Mouse (Mus musculus) ZHBTc4 (cell line): ENCODE results near the gene 1700013F07Rik.
A peak's percentile ranks its signal among the peaks of the same experiment; 100 is the strongest.
"Not testable (repeated sequence)": the region's sequence is repeated elsewhere in the genome, so short reads cannot be mapped to it uniquely, and the experiment has no call there.

ENCODE experiments used
- DNase-seq: peaks from one replicate; pipeline ENCODE4 v3.0.0-alpha.2; 2011; ENCODE audit warnings: low read depth, low spot score

1700013F07Rik gene

DNA sequence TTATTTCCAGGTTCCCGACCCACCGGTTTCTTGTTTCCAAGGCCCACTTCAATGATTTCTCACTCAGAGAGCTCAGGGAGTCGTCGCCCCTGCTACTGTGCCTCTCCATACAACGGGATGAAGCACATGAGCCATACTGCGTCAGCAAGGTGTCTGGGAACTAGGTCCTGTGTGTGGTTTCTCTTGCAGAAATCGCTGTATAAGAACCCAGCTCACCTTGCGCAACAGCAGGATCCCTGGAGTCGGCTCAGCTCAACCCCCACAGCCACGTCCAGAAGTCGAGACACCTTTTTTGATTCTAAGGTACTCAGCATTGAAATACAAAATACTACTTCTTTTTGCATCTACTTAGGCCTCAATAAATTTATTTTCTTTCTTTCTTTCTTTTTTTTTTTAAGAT, 8.3 kb downstream of the 1700013F07Rik start:
- no peak for DNase-seq

DNA sequence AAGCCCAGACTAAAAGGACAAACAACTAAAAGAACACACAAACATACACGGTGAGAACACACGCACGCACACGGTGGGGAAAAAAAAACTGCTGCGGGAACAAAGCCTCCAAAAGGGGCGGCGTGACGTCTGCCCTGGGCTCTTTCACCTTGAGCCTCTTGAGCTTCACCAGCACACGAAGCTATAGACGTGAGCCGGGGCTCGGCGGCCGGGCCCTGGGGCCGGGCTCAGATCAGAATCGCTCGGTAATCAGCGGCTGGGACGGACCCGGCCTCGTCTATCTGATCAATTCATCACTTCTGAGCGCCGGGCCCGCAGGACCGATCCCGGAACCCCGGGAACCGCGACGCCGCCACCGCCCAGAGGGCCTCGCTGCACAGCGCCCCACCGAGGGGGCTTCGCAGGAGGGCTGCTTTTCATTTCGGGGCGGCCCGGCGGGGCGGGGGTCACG, 20.2 kb downstream of the 1700013F07Rik start:
- peak; percentile 74 for DNase-seq

DNA sequence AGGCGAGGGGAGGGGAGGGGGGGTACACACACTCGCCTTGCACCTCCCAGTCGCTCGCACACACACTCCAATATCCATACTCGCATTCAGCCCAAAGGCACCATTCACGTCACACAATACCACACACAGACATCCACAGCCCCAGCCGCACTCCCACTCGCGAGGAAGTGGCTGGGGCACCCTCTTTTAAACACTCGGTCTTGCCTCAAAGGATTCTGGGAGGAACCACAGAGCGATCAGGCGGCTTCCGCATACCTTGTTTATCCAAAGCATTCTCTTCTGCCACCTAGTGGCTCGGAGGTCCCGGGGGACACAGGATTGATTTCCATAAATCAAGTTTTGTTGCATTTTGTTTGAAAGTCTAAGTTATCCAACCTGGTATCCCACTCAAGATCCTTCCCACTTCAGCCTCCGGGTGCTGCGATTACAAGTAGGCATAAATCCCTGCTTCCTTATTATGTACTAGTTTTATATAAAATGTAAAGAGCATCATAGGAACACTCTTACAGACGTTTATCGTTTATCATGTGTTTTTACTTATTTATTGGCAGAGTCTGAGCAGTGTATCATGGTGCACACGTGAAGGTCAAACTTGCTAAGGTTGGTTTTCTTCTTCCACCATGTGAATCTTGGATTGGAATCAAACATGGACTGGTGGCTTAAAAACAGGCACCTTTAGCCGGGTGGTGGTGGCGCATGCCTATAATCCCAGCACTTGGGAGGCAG, 20.8 kb downstream of the 1700013F07Rik start:
- peak; percentile 97 for DNase-seq

DNA sequence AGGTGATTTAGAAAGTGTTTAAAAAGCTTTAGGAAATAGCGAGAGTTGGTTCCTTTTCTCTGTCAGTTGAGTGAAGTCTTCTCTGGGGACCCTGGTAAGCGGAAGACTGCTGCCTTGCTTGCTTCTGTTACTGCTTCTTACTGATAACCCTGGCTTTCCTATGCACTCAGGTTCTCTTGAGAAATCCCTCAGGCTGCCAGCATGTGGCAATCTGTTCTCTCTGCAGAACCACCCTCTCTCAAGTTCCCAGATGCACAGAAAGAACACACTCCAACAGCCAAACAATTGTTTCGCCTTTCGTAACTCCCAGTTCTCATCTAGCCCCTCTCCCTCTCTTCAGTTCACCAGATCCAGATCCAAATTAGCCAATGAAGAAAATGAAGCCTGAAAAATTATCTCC, 23.9 kb downstream of the 1700013F07Rik start:
- no peak for DNase-seq

DNA sequence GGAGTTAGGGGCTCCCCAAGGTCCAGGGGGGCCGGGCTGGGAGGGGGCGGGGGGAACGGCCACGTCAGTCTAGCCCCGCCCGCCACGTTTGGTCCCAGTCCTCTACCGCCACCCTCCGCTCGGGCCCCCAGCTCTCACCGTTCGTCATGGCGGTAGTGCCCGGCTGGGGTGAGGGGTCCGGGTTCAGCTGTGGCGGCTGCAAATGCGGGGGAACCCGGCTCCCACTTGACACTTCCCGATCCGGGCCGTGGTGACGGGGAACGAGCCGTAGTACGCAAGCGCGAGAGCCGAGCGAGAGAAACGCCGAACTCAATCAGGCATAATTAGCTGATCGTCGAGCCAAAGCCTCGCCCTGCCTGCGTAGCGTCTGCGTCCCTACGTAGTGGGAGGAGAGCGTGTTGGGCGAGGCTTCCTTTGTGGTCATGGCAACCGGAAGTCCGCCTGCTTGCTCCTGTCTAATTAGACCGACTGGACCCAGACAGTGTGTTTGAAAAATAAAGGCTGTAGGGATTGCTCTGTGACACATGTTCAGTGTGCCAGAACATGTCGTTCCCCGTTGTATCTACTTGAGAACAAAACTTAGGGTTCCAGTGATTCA, 28.3 kb downstream of the 1700013F07Rik start, which contains the start of gene Tmem167b:
Tmem167b (minus strand) TSS at position 334 of the 598 bp plus-strand sequence.
- DNase-seq, result peak; percentile 99

DNA sequence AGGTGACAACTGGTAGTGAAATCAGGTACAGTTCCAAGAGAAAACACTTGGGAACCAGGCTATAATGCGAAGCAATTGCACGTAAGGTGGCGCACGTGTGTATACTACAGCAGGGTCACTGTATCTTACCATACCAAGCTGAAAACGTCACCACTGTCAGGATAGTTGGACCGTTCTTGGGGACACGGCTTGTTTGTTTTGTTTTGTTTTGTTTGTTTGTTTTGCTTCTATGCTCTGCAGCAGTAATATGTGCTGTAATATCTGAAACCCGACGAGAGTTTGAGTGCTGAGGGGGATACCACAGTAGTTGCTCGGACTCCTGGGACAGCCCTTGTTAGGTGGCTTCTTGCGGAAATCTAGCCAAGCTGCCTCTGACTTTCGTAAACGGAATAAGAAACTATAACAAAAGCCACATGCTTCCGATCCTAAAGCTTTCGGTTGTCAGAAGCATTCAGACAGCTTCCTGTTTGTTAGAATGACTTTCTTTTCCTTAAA, 28.9 kb downstream of the 1700013F07Rik start:
- no peak for DNase-seq

DNA sequence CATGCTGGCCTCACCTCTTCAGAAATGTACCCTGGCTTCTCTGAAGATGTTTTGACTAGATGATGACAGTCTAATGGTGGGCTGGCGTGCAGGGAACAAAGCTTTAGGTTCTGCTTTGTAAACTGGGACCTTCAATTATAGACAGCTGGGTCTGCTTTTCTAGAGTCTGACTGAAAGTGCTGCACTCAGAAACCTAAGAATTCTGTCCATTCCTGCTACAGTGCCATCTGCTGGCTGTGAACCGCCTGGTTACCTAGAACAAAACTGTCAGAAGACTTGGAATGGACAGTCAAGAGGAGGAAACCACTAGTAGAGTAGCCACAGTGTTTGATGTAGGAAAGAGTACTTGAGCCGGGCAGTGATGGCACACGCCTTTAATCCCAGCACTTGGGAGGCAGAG, 29.4 kb downstream of the 1700013F07Rik start:
- DNase-seq, result peak; percentile 87

DNA sequence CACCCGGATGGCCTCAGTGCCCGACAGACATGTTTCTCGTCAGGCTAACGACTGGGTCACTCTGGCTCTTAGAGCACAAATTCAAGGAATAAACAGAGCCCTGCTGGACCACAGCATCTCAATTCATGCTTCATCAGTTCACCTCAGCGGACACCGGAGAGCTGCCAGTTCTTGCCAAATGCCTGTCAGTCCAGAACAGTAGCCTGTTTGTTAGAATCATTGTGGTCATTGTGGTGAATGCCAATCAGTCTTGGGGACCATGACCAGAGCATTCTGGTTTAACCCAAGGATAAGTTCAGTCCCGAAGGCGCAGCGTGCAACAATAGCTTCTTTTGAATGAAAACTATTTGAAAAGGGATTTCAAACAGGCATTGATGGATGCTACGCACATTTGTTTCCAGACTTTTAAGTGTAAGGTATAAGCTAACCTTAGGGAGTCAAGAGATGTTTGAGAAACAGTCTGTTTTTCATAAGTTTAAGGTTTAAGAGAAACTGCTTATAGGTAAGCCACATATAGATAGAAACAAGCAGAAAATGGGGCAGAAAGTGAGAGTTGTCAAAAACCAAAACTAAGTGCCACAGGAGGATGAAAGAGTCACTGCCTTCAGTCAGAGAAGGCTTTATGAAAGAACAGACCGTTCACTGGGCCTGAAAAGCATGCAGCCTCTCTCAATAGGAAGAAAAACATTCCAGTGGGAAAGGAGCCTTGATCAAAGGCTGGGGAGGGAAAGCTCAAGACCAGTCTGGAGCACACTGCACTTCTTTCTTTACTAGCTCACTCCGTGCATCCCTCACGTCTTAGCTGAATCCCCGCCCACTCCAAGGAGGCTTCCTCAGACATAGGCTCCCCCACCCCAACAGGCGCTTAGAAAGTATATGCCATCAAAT, 34.3 kb downstream of the 1700013F07Rik start:
- DNase-seq, result peak; percentile 36

DNA sequence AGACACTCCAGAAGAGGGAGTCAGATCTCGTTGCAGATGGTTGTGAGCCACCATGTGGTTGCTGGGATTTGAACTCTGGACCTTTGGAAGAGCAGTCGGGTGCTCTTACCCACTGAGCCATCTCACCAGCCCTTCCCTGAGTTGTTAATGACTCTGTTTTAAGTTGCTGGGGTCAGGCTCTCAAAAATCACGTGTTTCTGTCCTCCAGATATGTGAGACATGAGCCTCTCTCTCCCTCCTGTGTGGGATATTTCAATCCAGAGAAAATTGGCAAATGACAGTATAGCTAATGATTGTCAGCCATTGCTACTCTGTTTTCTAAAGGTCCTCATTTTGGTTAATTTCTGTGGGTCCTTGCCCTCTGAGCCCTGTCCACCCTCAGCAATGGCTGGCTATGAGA, 35.7 kb downstream of the 1700013F07Rik start:
- not testable (repeated sequence) for DNase-seq

DNA sequence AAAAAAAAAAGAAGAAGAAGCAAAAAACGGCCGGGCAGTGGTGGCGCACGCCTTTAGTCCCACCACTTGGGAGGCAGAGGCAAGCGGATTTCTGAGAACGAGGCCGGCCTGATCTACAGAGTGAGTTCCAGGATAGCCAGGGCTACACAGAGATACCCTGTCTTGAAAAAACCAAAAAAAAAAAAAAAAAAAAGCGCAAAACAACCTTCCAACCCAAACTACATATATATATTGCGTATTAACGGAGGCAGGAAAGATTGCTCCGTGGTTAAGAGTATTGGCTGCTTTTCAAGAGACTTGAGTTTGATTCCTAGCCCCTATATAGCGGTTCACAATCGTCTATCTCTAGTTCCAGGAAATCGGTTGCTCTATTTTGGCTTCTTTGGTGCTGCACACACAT, 36.9 kb downstream of the 1700013F07Rik start:
- DNase-seq, result no peak

DNA sequence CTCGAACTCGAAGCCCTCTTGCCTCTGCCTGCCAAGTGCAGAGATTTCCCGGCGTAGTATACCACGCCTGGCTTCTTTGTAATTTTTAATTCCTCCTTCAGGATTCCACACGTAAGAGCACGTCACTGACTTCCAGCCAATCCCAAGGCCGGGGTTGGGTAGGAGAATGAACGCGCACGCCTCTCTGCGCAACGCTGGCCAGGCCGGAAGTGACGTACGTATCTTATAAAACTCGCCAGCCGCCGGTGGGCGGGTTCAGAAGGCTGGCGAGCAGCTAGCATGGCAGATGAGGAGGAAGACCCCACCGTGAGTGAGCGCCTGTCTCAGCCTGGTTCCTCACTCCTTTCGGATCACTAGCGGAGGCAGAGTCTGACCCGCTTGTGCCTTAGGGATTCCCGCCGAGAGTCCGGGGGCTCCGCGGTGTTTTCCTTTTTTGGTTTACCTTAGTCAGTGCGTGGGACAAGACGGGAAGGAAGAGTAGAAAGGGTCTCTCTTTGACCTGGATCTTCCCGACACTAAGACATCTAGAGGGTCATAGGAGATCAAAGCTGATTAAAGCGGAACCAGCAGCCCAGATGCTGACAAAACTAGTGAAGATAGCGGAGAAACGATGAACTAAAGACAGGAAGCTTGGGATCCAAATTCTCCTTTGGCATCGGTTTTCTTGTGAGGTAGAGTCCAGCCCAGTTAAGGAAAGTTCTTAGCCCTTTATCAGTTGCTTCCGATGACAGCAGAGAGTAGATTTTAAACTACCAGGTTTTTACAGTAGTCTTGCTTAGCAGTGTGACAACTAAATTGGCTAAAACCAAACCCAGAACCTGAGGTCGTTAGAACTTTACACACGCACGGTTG, 37.7 kb downstream of the 1700013F07Rik start, which contains the start of gene Taf13:
Taf13 (plus strand) TSS at position 256 of the 852 bp plus-strand sequence.
- peak; percentile 98 for DNase-seq

DNA sequence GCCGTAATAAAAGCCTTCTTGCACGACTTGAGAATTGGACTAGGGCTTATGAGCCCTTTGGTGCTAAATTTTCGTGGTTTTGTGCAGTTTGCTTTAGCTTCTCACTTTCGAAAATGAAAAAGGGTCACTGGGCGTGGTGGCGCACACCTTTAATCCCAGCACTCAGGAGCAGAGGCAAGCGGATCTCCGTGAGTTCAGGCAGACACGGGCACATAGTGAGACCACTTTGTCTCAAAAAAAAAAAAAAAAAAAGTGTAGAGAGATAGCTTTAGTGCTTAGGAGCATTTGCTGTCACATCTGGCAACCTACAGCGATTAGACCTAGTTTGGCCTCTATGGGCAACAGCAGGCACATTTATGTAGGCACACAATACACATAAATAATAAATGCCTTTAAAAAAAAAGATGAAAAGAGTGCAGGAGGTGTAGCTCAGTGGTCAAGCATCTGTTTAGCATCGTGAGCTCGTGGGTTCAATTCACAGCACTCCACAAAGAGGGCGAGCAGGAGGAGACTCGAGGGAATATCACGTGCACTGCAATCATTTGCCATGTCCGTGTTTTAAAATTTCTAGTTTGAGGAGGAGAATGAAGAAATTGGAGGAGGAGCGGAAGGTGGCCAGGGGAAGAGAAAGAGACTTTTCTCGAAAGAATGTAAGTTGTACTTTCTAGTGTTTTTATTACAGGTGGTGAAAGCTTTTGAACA, 38.5 kb downstream of the 1700013F07Rik start:
- no peak for DNase-seq

DNA sequence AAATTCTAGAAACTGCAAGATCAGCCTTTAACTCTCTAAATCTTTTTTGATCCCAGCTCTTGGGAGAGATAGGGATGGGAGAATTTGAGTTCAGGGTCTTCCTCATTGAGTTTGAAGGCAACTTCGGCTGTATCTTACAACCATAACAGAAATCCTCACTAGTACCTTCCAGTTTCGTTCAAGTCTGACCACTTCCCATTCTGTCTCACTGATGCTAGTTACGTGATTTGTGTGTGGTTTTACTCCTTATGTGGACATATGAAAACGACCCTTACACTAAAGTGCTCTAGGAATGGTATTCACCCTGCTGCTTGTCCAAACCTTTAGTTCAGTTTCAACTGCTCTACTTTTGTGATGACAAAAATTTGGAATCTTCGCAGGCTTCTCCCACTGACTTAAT, 40.1 kb downstream of the 1700013F07Rik start:
- no peak for DNase-seq

DNA sequence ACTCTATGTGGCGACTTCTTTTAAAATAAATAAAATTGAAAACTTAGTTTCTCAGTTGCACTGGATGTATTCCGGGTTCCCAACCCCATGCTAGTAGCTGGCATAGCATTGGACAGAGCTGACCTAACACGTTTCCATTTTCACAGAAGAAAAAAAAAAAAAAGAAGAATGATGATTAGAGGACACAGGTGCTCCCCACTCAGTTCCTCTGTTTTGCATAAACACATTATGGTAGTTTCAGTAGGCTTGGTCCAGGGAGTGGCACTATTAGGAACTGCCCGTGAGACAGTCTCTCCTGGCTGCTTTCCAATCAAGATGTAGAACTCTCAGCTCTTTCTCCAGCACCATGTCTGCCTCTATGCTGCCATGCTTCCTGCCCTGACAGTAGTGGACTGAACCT, 50.6 kb downstream of the 1700013F07Rik start:
- no peak for DNase-seq

DNA sequence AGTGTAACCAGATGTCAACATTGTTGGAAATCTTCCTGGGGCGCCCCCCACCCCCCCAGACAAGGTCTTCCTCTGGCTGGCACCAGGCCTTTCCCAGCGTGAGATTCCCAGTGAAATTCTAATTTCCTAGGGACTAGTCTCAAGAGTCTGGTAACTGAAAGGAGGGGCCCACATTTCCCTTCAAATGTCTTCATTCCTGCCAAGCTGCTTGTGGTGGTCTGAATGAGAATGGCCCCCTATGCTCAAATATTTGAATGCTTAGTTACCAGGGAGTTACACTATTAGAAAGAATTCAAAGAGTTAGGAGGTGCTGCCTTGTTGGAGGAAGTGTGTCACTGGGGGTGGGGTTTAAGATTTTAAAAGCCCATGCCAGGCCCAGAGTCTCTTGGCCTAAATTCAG, 54.5 kb downstream of the 1700013F07Rik start:
- peak; percentile 65 for DNase-seq

DNA sequence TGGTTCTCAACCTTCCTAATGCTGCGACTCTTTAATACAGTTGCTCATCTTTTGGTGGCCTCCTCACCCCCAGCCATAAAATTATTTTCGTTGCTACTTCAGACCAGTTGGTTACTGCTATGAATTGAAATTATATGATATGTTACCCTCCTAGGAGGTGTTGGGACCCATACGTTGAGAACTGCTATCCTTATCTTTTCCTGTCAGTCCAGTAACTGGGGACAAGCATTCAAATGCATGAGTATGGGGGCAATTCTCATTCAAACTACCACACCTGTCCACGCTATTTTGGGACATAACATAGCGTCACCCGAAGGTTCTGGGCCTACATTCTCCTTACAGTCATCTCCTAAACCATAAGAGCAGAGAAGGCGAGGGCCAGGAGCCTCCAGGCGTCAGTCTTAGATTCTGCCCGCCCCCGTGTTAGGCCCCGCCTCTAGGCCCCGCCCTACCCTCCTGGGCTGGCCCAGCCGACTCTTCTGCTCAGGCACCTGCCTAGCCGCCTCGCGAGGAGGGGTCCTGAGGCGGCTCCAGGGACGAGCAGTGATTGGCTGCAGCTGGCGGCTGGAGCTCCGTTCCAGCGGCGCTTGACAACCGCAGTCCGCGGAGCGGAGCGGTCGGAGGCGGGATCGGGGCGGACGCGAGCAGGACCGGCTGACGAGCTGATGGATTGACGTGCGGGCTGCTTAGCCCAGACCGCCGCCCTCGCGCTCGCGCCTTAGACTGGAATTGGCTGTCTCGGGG, 57.0 kb downstream of the 1700013F07Rik start, which contains the start of gene Wdr47:
Wdr47 (plus strand) TSS at position 494 of the 744 bp plus-strand sequence.
- peak; percentile 99 for DNase-seq

DNA sequence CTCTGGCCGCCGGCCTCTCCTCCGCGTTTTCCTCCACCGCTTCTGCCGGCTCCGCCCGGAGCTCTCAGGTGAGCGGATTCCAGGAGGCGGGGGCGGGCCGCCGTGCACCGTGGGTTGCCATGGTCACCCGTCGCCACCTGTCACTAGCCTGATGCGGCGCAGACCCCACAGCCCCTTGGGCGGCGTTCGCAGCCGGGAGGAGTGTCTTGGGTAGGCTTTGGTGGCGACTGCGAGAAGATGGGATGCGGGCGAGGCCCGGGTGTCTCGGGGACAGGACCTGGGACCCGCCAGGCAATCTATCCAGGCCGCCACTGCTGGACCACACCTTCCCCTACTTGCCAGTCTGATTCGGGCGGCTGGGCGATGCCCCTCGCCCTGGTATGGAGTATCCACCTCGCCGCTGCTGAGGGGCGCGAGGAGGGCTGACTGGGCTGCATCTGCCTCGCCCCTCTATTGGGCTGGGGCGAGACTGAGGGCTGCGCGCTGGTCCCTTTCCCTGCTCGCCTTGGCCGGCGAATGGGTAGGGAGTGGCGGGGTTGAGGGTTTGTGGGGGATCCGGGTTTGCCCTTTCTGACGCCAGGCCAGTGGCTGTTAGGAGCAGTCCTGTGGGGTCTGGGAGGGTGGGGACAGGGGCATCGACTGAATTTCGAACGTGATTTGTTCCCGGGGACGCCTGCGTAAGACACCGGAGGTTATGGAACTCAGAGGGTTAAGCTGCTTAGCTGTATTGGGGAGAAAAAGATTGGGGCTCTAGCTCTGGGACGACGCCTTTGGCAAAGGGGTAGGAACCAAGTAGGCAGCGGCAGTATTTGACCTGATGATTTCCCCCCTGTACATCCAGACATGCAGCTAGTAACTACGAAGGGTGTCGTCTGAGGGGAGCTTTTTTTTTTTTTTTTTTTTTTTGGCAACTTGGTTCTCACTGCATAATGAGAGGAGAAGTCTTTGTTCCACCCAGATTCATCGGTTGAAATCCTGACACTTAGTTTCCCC, 57.9 kb downstream of the 1700013F07Rik start:
- DNase-seq, result no peak
